Mouse (Mus musculus): Measurements from ENCODE around the gene Lgalsl. TPM values are rescaled to one million over a fixed set of nuclear protein-coding genes. Genes with fewer than 3 reads are reported as not detected.

Gene Lgalsl
- polyA plus RNA-seq, 1 experiment from 2014 or later: 74.7 TPM

DNA sequence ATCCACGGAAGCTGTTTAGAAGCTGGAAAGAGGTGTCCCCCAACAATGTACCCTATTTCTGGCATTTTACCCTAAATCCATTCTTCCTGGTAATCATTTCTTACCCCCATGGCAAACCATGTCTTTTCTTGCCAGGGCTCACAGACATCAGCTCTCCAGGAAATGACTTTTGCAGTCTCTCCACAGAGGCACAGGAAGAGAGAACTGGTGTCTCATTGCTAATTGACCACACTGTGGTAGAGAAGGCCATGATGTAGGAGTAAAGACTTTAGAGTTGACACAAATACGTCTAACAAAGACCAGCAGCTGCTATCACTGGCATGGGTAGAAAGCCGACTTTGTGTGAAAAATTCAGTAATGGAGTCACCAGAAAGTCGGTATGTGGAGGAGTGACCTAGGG, 50.5 kb downstream of the Lgalsl start:
- H3K9me3 ChIP-seq (replicated peaks): 0 out of 2 replicates have a peak, but pooled peaks cover 3% of the 10 kb centered on the region
- H3K4me1 ChIP-seq: no peaks in the 10 kb centered on the region
- no peak overlapping the region for H3K9ac ChIP-seq
- H3K36me3 ChIP-seq: no peaks in the 10 kb centered on the region
- no peak overlapping the region for H3K4me3 ChIP-seq (replicated peaks)
- H3K27ac ChIP-seq (replicated peaks): no peak overlapping the region
- no peak for ATAC-seq (ENCODE audit: insufficient number of reproducible peaks, low FRiP score, low TSS enrichment, low read depth)
- H3K27me3 ChIP-seq: no peaks in the 10 kb centered on the region
- H3K4me2 ChIP-seq (replicated peaks): no peak overlapping the region
- 76% methylated on average over 4 of the region's 4 CpGs for WGBS

DNA sequence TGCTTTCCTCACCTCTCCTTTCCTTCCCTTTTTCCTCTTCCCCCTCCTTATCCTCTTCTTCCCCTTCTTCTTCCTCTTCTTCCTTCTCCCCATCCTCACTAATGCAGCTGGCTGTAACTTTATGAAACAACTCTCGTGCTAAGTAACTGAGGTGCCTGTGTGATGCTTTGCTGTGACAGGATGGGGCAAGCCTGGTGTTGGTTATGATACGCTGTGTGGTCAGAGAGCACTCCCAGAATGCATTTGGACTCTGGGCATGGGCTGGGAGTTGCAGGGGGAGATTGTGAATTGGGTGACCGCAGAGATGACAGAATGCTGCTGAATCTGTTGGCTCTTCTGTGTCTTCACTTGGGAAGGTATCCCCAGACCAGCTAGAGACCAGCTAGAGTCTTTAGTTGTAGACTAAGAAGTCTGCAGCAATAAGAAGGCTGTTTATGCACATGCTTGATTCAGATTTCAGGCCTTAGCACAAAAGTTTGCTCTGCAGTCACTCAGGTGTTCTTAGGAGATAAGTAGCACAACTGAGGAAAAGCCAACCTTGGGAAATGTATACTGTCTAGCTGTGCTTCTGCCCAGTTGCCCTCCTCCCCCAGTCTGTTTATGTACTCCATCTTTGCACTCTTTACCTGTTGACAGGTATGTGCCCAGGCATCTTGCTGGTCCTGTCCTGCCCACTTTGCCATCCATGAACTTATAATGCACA, 51.8 kb downstream of the Lgalsl start:
- H3K4me2 ChIP-seq (replicated peaks): no peak overlapping the region
- H3K4me3 ChIP-seq (replicated peaks): no peak overlapping the region
- no peak for ATAC-seq (ENCODE audit: insufficient number of reproducible peaks, low FRiP score, low TSS enrichment, low read depth)
- H3K9ac ChIP-seq: no peak overlapping the region
- H3K27me3 ChIP-seq: no peaks in the 10 kb centered on the region
- 78% methylated on average over 3 of the region's 3 CpGs for WGBS
- no peaks in the 10 kb centered on the region for H3K4me1 ChIP-seq
- 0 out of 2 replicates have a peak, but pooled peaks cover 3% of the 10 kb centered on the region for H3K9me3 ChIP-seq (replicated peaks)
- no peaks in the 10 kb centered on the region for H3K36me3 ChIP-seq
- H3K27ac ChIP-seq (replicated peaks): no peak overlapping the region

DNA sequence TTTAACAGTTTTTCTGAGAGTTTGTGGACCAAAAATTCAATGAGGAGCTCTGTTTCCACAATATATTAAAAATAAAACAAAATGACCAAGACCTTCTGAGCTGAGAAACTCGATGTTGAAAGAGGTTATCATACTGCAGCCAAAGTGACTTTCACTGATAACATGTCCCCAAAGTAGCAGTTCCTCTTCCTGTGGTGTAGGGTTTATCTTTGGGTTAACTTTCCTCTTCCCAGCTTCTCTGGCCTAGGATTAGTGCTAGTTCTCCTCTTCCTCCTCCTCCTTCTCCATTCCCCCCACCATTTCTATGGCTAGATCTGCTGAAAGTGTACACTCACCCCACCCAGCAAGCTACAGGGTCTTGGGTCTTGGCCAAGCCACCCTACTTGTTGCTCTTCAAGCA, 52.6 kb downstream of the Lgalsl start:
- no peak overlapping the region for H3K9ac ChIP-seq
- H3K36me3 ChIP-seq: no peaks in the 10 kb centered on the region
- no peaks in the 10 kb centered on the region for H3K4me1 ChIP-seq
- ATAC-seq (ENCODE audit: insufficient number of reproducible peaks, low FRiP score, low TSS enrichment, low read depth): no peak
- WGBS: 70% methylated on average over 1 of the region's 1 CpGs
- 0 out of 2 replicates have a peak, but pooled peaks cover 3% of the 10 kb centered on the region for H3K9me3 ChIP-seq (replicated peaks)
- no peak overlapping the region for H3K4me3 ChIP-seq (replicated peaks)
- no peak overlapping the region for H3K27ac ChIP-seq (replicated peaks)
- no peaks in the 10 kb centered on the region for H3K27me3 ChIP-seq
- H3K4me2 ChIP-seq (replicated peaks): no peak overlapping the region

DNA sequence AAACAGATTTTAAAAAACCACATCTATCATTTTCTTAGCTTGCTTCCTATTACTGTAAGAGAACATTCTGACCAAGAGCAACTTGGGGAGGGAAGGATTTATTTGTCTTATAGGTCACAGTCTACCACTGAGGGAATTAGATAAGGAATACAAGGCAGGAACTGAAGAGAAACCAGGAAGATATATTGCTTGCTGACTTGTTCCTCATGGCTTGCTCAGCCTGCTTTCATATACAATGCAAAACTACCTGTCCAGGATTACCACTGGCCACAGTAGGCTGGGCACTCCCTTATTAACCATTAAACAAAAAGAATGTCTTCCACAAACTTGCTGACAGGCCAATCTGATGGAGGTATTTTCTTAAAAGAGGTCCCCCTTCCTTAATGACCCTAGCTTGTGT, 54.2 kb downstream of the Lgalsl start:
- Histone ChIP-seq H3K4me3 (replicated peaks) (no peak overlapping the region), H3K27me3 (no peaks in the 10 kb centered on the region), H3K4me1 (no peaks in the 10 kb centered on the region), H3K9me3 (replicated peaks) (0 out of 2 replicates have a peak, but pooled peaks cover 3% of the 10 kb centered on the region), H3K9ac (no peak overlapping the region), H3K4me2 (replicated peaks) (no peak overlapping the region), H3K36me3 (no peaks in the 10 kb centered on the region), H3K27ac (replicated peaks) (no peak overlapping the region)
- ATAC-seq (ENCODE audit: insufficient number of reproducible peaks, low FRiP score, low TSS enrichment, low read depth): no peak

Other genes starting within 250 kb of the Lgalsl start
- gene Aftph, start 89.5 kb downstream of the Lgalsl start, polyA plus RNA-seq (2015; fragmentation: Nextera tagmentation; extraction: Ambion mirVana): 22.7 and 24.2 TPM in 2 replicates